Mouse (Mus musculus) neural tube, embryonic 11.5 days (tissue): Measurements from ENCODE around the gene Cdk5. TPM values are rescaled to one million over a fixed set of nuclear protein-coding genes. Genes with fewer than 3 reads are reported as not detected.
"Not testable (repeated sequence)": the region's sequence is repeated elsewhere in the genome, so short reads cannot be mapped to it uniquely, and the experiment has no call there.

ENCODE experiments used
- ATAC-seq: fragments of 200-750 bp; cut with Nextera tagmentation; 2 replicates; pipeline ENCODE4 v1.8.0; 2017; ENCODE audit warnings: moderate number of reproducible peaks, mild to moderate bottlenecking, moderate TSS enrichment, moderate library complexity; ENCODE audit not compliant: insufficient read depth, low FRiP score, low TSS enrichment
- DNase-seq: peaks from one replicate; pipeline ENCODE4 v3.0.0-alpha.2; 2015; ENCODE audit warnings: low spot score
- H3K27ac ChIP-seq: fragments of 300-500 bp; sonication (generic); 2 replicates; pipeline ENCODE4 v1.5.1; 2014; ENCODE audit warnings: low read depth, mild to moderate bottlenecking, low read length
- H3K27me3 ChIP-seq: fragments of 300-500 bp; sonication (generic); 2 replicates; pipeline ENCODE4 v1.6.1; 2014; ENCODE audit warnings: mild to moderate bottlenecking, low read length, mixed read lengths; ENCODE audit not compliant: control insufficient read depth, insufficient read depth
- H3K36me3 ChIP-seq: fragments of 300-500 bp; sonication (generic); 2 replicates; pipeline ENCODE4 v1.6.1; 2014; ENCODE audit warnings: mild to moderate bottlenecking, low read length, moderate library complexity, mixed read lengths; ENCODE audit not compliant: control insufficient read depth, insufficient read depth
- H3K4me1 ChIP-seq: fragments of 300-500 bp; sonication (generic); 2 replicates; pipeline ENCODE4 v1.6.1; 2014; ENCODE audit warnings: low read length, mixed read lengths; ENCODE audit not compliant: control insufficient read depth, insufficient read depth
- H3K4me2 ChIP-seq: fragments of 300-500 bp; sonication (generic); 2 replicates; pipeline ENCODE4 v1.6.1; 2014; ENCODE audit warnings: low read depth, mild to moderate bottlenecking, moderate library complexity
- H3K4me3 ChIP-seq: fragments of 300-500 bp; sonication (generic); 2 replicates; pipeline ENCODE4 v1.5.1; 2014; ENCODE audit warnings: low read depth, low read length
- H3K9ac ChIP-seq: fragments of 300-500 bp; sonication (generic); 2 replicates; pipeline ENCODE4 v1.6.1; 2014; ENCODE audit warnings: mild to moderate bottlenecking, low read length
- H3K9me3 ChIP-seq: fragments of 300-500 bp; sonication (generic); 2 replicates; pipeline ENCODE4 v1.6.1; 2016; ENCODE audit warnings: low read length; ENCODE audit not compliant: control insufficient read depth
- WGBS: fragments of 180-500 bp; shearing (Covaris S2); extraction: QIAGEN DNeasy Blood & Tissue Kit; methylation state at CpG from one replicate; pipeline ENCODE4 v1.1.7; 2014; 5-methylcytosine and 5-hydroxymethylcytosine counted together
- polyA plus RNA-seq: library from polyadenylated mRNA; unstranded; fragments of >200 nt; fragmentation: Nextera tagmentation; extraction: Ambion mirVana; gene quantifications from 2 replicates; pipeline ENCODE4 v1.2.1, GENCODE M21; 2014

The Cdk5 gene
- polyA plus RNA-seq, 1 experiment from 2014 or later: 64.9 TPM

- no peak overlapping the region for H3K27ac ChIP-seq
- no peak overlapping the region for H3K4me3 ChIP-seq
- 91% methylated on average over 10 of the region's 10 CpGs for WGBS
- no peaks in the 10 kb centered on the region for H3K27me3 ChIP-seq
- no peak overlapping the region for H3K4me2 ChIP-seq
- DNase-seq: no peak
- no peaks in the 10 kb centered on the region; the same call in 1 of the 2 replicates for H3K36me3 ChIP-seq
- H3K9ac ChIP-seq: no peak overlapping the region
- ATAC-seq: no peak
- no peaks in the 10 kb centered on the region for H3K4me1 ChIP-seq
- no peaks in the 10 kb centered on the region for H3K9me3 ChIP-seq
Measured at GRCm38 (mm10) chr5:24399686-24400085, 23.6 kb downstream of the Cdk5 start.

DNA sequence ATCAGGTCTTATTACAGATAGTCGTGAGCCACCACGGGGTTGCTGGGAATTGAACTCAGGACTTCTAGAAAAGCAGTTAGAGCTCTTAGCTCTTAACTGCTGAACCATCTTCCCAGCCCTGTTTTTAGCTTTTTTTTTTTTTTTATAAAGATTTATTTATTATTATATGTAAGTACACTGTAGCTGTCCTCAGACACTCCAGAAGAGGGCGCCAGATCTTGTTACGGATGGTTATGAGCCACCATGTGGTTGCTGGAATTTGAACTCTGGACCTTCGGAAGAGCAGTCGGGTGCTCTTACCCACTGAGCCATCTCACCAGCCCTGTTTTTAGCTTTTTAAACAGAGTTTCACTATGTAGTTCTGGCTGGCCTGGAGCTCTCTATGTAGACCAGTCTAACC lies 27.1 kb downstream of the Cdk5 start:
- H3K36me3 ChIP-seq, H3K9ac ChIP-seq, ATAC-seq, H3K9me3 ChIP-seq, H3K4me3 ChIP-seq, DNase-seq, H3K4me1 ChIP-seq, H3K27ac ChIP-seq, H3K27me3 ChIP-seq, H3K4me2 ChIP-seq: not testable (repeated sequence)
- WGBS: 89% methylated on average over 6 of the region's 6 CpGs

DNA sequence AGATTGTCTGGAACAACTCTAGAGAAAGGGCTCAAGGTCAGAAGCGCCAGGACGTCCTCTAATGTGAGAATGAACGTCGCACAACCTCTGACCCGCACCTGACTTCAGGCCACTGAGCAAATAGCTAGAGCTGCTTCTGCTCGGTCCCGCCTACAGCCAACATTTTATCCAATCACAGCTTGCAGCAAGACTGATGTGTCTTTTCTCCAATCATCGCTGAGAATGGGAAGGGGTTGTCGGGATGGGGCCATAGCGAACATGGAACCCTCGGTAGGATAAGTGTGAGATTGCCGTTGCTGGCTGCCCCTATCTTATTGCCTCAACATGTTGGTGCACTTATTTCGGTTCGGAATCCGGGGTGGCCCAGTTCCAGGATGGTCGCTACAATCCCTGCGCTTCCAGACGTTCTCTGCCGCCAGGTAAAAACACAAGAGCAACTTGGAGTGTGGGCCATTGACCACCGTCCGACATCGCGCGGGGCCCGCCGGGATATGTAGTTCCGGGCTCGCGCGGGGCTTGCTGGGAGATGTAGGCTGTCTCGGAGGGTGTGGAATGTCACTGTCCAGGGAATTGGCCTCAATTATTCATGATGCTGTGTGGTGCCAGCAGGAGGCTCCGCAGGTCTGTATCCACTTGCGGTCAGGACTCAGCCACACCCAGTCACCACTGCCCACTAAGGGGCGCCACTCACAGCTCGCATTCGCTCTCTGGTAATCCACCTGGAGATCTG lies 29.0 kb downstream of the Cdk5 start:
- Histone ChIP-seq H3K4me2 (peak overlapping the region; percentile 38), H3K27ac (peak overlapping the region; percentile 53), H3K9me3 (no peaks in the 10 kb centered on the region), H3K4me3 (peak overlapping the region; percentile 58), H3K27me3 (no peaks in the 10 kb centered on the region), H3K36me3 (no peaks in the 10 kb centered on the region), H3K9ac (peak overlapping the region; percentile 55; the same call in 1 of the 2 replicates), H3K4me1 (0 out of 2 replicates have a peak, but pooled peaks cover 2% of the 10 kb centered on the region)
- ATAC-seq (peak; percentile 95), DNase-seq (peak; percentile 96)
- WGBS: 1% methylated on average over 36 of the region's 36 CpGs

DNA sequence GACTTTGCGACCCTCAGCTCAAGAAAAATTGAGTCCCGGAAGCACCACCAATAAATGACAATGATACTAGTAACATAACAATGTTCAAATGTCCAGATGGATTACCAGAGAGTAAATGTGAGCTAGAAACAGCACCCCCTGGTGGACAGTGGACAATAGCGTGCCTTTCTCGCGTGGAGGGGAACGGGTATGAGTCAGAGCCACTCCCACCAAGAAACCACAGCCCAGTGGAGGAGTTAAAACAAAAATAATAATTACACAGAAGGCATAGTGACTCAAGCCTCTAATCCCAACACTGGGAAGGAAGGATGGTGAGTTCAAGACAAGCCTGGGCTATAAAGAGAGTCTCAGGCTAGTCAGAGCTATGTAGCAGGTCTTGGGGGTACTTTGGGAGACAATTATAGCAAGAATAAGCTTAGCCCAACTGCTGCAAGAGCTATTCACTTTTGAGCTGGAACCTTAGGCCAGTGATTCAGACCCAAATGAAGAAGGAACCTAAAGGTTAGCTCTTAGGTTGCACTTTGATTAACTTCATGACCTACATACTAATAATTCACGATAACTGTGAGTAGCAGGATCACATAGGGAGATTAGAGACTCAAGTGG lies 29.8 kb downstream of the Cdk5 start, which contains the start of gene Abcb8:
Abcb8 (plus strand) TSS at position 272 of the 606 bp plus-strand sequence.
- Histone ChIP-seq H3K4me3 (peak within 1 kb of the TSS; percentile 58), H3K9me3 (no peaks in the 10 kb centered on the region), H3K4me1 (0 out of 2 replicates have a peak, but pooled peaks cover 2% of the 10 kb centered on the region), H3K27me3 (peaks cover 3% of the 10 kb centered on the region), H3K36me3 (no peaks in the 10 kb centered on the region), H3K4me2 (peak within 1 kb of the TSS; percentile 38), H3K27ac (peak within 1 kb of the TSS; percentile 53), H3K9ac (peak within 1 kb of the TSS; percentile 55; the same call in 1 of the 2 replicates)
- ATAC-seq (no peak), DNase-seq (peak; percentile 78)
- WGBS: 22% methylated on average over 7 of the region's 7 CpGs

GRCm38 (mm10) chr5:24392724-24393123 lies 30.6 kb downstream of the Cdk5 start:
- 73% methylated on average over 7 of the region's 7 CpGs for WGBS
- H3K4me2 ChIP-seq: no peak overlapping the region
- DNase-seq (no peak), ATAC-seq (no peak)
- H3K27me3 ChIP-seq: peaks cover 10% of the 10 kb centered on the region
- no peaks in the 10 kb centered on the region for H3K36me3 ChIP-seq
- H3K27ac ChIP-seq: no peak overlapping the region
- H3K9ac ChIP-seq: no peak overlapping the region
- peaks cover 7% of the 10 kb centered on the region; the same call in 1 of the 2 replicates for H3K4me1 ChIP-seq
- no peak overlapping the region for H3K4me3 ChIP-seq
- H3K9me3 ChIP-seq: no peaks in the 10 kb centered on the region

DNA sequence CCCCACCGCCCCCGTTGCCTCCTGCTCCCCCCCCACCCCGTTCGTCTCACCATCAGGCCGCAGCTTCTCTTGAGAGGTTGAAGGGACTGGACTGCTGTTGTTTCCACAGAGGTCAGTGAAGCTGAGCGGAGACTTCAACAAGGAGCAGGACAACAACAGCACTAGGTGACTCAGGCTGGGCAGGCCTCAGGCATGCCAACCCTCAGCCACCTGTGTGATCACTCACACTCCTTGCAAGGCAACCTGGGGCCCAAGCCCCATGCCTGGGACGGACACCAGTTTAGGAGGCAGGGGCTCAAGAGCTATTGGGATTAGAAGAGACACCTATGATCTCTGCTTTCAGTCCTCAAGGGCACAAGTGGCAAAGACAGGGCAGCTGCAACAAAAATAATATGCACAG lies 31.5 kb downstream of the Cdk5 start, which contains the start of gene Atg9b:
Atg9b (minus strand) TSS at position 280 of the 400 bp plus-strand sequence.
- H3K4me3 ChIP-seq: no peak within 1 kb of the TSS
- no peak within 1 kb of the TSS for H3K4me2 ChIP-seq
- H3K4me1 ChIP-seq: peaks cover 13% of the 10 kb centered on the region
- H3K36me3 ChIP-seq: no peaks in the 10 kb centered on the region
- 84% methylated on average over 7 of the region's 7 CpGs for WGBS
- H3K9ac ChIP-seq: no peak within 1 kb of the TSS
- DNase-seq (no peak), ATAC-seq (no peak)
- H3K27me3 ChIP-seq: peaks cover 18% of the 10 kb centered on the region
- H3K9me3 ChIP-seq: no peaks in the 10 kb centered on the region
- no peak within 1 kb of the TSS for H3K27ac ChIP-seq

DNA sequence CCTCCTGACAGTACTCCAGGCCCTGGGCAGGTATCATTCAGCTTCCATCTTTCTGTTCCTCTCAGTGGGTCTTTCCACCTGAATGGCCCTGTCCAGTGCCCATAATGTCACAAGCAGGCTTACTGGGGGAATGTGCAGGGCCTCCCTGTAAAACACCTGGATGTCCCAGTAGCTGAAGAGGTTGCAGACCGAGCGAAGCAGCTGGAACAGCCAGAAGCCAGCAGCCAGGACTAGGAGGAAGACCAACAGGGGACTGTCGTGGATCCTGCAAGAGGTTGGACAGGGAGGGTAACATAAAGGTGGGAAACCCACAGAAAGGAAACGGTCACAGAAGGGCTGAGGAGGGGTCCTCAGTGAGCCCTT lies 33.7 kb downstream of the Cdk5 start:
- no peaks in the 10 kb centered on the region for H3K9me3 ChIP-seq
- DNase-seq: no peak
- 86% methylated on average over 4 of the region's 4 CpGs for WGBS
- no peak overlapping the region for H3K9ac ChIP-seq
- H3K4me3 ChIP-seq: no peak overlapping the region
- no peaks in the 10 kb centered on the region for H3K36me3 ChIP-seq
- peaks cover 29% of the 10 kb centered on the region for H3K27me3 ChIP-seq
- no peak overlapping the region for H3K4me2 ChIP-seq
- H3K27ac ChIP-seq: no peak overlapping the region
- H3K4me1 ChIP-seq: peaks cover 17% of the 10 kb centered on the region
- no peak for ATAC-seq

- H3K36me3 ChIP-seq: no peaks in the 10 kb centered on the region
- DNase-seq (peak; percentile 36), ATAC-seq (no peak)
- H3K9me3 ChIP-seq: no peaks in the 10 kb centered on the region
- H3K9ac ChIP-seq: no peak overlapping the region
- H3K4me2 ChIP-seq: no peak overlapping the region
- H3K27ac ChIP-seq: no peak overlapping the region
- H3K4me1 ChIP-seq: peaks cover 17% of the 10 kb centered on the region
- H3K4me3 ChIP-seq: no peak overlapping the region
- peaks cover 29% of the 10 kb centered on the region for H3K27me3 ChIP-seq
- WGBS: 48% methylated on average over 6 of the region's 7 CpGs
Measured at GRCm38 (mm10) chr5:24389011-24389657, 34.2 kb downstream of the Cdk5 start.
